Mouse (Mus musculus) lung, adult 18-20 months (tissue): ENCODE measurements around the gene Cwc27.

Experiments
- DNase-seq, 2 experiments: peaks; one replicate each; pipeline ENCODE4 v3.0.0; 2022; ENCODE audit warnings: mixed read lengths in 2 of 2

Gene Cwc27

GRCm38 (mm10) chr13:104610210-104611111 lies 206.5 kb downstream of the Cwc27 start:
- peak; percentile 71 to 82 for DNase-seq

- no peak for DNase-seq
Observed at GRCm38 (mm10) chr13:104608516-104608915, 208.4 kb downstream of the Cwc27 start.

GRCm38 (mm10) chr13:104606786-104607580 lies 210.0 kb downstream of the Cwc27 start:
- no peak for DNase-seq

- DNase-seq = peak in 1 of 2 experiments; percentile 18
Observed at GRCm38 (mm10) chr13:104605111-104605510, 211.8 kb downstream of the Cwc27 start.

- DNase-seq = no peak
Observed at GRCm38 (mm10) chr13:104602197-104602596, 214.7 kb downstream of the Cwc27 start.

- DNase-seq = no peak
Observed at GRCm38 (mm10) chr13:104601783-104602182, 215.2 kb downstream of the Cwc27 start.

GRCm38 (mm10) chr13:104596199-104596598 lies 220.7 kb downstream of the Cwc27 start:
- DNase-seq = no peak

DNA sequence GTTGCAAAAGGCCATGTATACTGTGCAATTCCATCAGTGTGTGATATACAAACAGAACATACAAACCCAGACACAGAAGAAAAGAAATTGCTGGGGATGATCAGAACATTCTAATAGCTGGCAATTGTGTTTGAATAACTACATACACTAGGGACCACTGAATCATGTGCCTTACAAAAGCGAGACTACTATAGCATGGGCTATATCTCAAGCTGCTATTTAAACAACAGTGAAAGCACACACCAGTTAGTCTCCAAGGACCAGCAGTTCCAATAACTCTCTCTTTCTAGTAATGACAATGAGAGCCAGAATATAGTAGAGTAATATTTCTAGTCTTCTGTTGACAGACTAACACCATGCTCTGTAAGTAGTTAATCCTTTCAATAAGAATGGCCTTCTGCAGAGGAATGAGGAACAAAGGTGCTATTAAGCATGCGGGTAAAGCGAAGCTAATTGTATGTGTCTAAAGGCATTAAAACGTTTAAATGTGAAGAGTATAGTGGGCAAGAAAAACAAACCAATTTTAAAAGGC lies 222.1 kb downstream of the Cwc27 start:
- DNase-seq = no peak

- peak; percentile 17 to 59 for DNase-seq
Observed at GRCm38 (mm10) chr13:104590931-104591330, 226.0 kb downstream of the Cwc27 start.

- DNase-seq = peak in 1 of 2 experiments; percentile 8
Observed at GRCm38 (mm10) chr13:104590097-104590607, 226.8 kb downstream of the Cwc27 start.

DNA sequence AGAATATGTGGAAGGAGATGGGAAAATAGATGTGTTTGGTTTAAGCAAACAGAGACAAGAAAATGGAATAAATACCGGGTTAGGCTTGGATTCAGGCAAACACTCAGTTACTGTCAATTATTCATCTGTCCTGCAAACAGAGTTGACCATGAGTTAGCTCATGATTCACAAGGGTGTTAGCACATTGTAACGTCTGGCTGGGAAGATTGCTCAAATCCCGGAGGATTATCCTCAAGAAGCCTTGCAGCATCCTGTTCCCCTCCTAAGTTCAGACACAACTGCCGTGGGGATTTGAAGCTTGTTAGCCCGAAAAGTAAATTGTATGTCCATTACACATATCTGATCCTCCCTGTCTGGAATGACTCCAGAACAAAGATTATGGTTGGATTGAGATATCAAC lies 228.6 kb downstream of the Cwc27 start:
- DNase-seq = no peak
